ENCODE assay signal across 8 mouse cellular contexts in the genomic region with DNA sequence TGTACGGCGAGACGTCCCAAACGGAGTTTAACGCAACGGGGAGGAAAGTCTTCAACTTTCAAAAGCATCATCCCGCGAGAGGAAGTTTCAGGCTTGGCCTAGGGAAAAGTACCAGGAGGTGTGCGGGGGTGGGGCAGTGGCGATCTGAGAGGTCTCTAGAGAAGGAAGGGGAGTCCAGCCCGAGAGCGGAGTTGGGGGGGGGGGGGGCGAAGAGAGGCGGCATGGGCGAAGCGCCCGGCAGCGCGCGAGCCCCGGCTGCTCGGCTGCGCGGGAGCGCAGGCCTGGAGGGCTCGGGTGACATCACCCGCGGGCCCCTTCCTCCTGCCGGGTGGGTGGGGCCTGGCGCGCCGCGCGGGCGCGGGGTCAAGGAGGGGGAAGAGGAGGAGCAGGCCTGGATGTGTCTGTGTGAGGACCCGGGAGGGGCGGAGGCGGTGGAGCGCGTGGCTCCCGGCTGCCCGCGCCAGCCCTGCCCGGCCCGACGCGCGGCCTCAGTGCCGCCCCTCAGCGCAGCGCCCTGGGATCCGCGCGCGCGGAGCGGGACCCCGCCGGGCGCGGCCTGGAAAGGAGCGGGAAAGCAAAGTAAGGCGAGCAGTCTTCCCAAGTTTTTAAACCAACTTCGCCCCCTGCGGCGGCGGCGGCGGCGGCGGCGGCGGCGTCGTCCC. TPM values are rescaled to one million over a fixed set of nuclear protein-coding genes. Genes with fewer than 3 reads are reported as not detected.
DNase-seq lines count a peak whose midpoint lies in the region; ATAC-seq and TF ChIP-seq lines count a peak whose summit lies in the region.

A gene (plus strand): TSS at position 406 of the 662 bp plus-strand sequence.

- peak within 1 kb of the TSS; percentile 95 for H3K4me3 ChIP-seq in embryonic facial prominence, embryonic 12.5 days
- H3K4me3 ChIP-seq in kidney, adult 2 months (ENCODE audit: insufficient read depth, low read depth, low read length), result peak within 1 kb of the TSS; percentile 61
- peak within 1 kb of the TSS; percentile 62 for H3K4me3 ChIP-seq in liver, embryonic 11.5 days (ENCODE audit: low read depth, low read length)

- no peak for TF ChIP-seq POLR2A in kidney, adult 2 months (IDR thresholded peaks at IDR 0.05; ENCODE audit: low read depth, low read length)

- H3K4me2 ChIP-seq in embryonic facial prominence, embryonic 12.5 days (replicated peaks), result peak within 1 kb of the TSS; percentile 57
- peak within 1 kb of the TSS; percentile 72 for H3K4me2 ChIP-seq in liver, embryonic 11.5 days

- peak; percentile 3 to 7 for DNase-seq in thymus, postnatal 36 days
- no peak for DNase-seq in thymus, postnatal 10 days (ENCODE audit: low spot score in 2 of 2)
- DNase-seq in heart, adult 8-10 months (ENCODE audit: low spot score), result peak; percentile 37
- DNase-seq in kidney, adult 2 months, result peak; percentile 58
- peak; percentile 76 for DNase-seq in liver, embryonic 11.5 days (ENCODE audit: low spot score)
- DNase-seq in neural tube, embryonic 10.5 days (ENCODE audit: extremely low spot score, low spot score), result peak; percentile 92
- peak; percentile 26 for DNase-seq in urinary bladder, postnatal 10 days (ENCODE audit: low spot score)

- peak within 1 kb of the TSS; percentile 100 for H3K27ac ChIP-seq in embryonic facial prominence, embryonic 12.5 days
- no peak within 1 kb of the TSS for H3K27ac ChIP-seq in kidney, adult 2 months (ENCODE audit: insufficient read depth, low read depth, low read length)
- H3K27ac ChIP-seq in liver, embryonic 11.5 days (ENCODE audit: low read depth, low read length), result peak within 1 kb of the TSS; percentile 81

- H3K9ac ChIP-seq in embryonic facial prominence, embryonic 12.5 days, result peak within 1 kb of the TSS; percentile 98
- H3K9ac ChIP-seq in liver, embryonic 11.5 days (ENCODE audit: low read depth, low read length), result peak within 1 kb of the TSS; percentile 67

- H3K36me3 ChIP-seq in embryonic facial prominence, embryonic 12.5 days, result no peaks in the 10 kb centered on the region
- H3K36me3 ChIP-seq in kidney, adult 2 months (ENCODE audit: control insufficient read depth, insufficient read depth, low read length), result no peaks in the 10 kb centered on the region
- no peaks in the 10 kb centered on the region for H3K36me3 ChIP-seq in liver, embryonic 11.5 days (ENCODE audit: control insufficient read depth, insufficient read depth, low read length)

- no peaks in the 10 kb centered on the region for H3K27me3 ChIP-seq in embryonic facial prominence, embryonic 12.5 days
- H3K27me3 ChIP-seq in kidney, adult 2 months (replicated peaks; ENCODE audit: control insufficient read depth, insufficient read depth, low read length), result peaks cover 1% of the 10 kb centered on the region; the same call in 1 of the 2 replicates
- peaks cover 42% of the 10 kb centered on the region for H3K27me3 ChIP-seq in liver, embryonic 11.5 days (replicated peaks; ENCODE audit: control insufficient read depth, insufficient read depth, low read length)

- no peak for TF ChIP-seq CTCF in kidney, adult 2 months (conservative IDR thresholded peaks at IDR 0.05; ENCODE audit: insufficient read depth, insufficient read length, low read depth, low read length)

- H3K4me1 ChIP-seq in embryonic facial prominence, embryonic 12.5 days, result peaks cover 27% of the 10 kb centered on the region
- no peaks in the 10 kb centered on the region for H3K4me1 ChIP-seq in kidney, adult 2 months (ENCODE audit: control insufficient read depth, insufficient read depth, low read length)
- no peaks in the 10 kb centered on the region for H3K4me1 ChIP-seq in liver, embryonic 11.5 days (replicated peaks; ENCODE audit: control insufficient read depth, insufficient read depth, low read length)

- H3K9me3 ChIP-seq in embryonic facial prominence, embryonic 12.5 days, result no peaks in the 10 kb centered on the region
- no peaks in the 10 kb centered on the region for H3K9me3 ChIP-seq in liver, embryonic 11.5 days (ENCODE audit: control insufficient read depth, low read length)

- under 1% methylated on average over 42 of the region's 76 CpGs for WGBS in embryonic facial prominence, embryonic 12.5 days
- WGBS in kidney, adult 2 months, result 1% methylated on average over 73 of the region's 76 CpGs
- under 1% methylated on average over 59 of the region's 76 CpGs for WGBS in liver, embryonic 11.5 days

- peak; percentile 92 for ATAC-seq in embryonic facial prominence, embryonic 12.5 days (ENCODE audit: insufficient number of reproducible peaks, insufficient read depth, low FRiP score, low TSS enrichment)
- peak; percentile 84 for ATAC-seq in liver, embryonic 11.5 days (replicated peaks; ENCODE audit: low FRiP score)

RNA-seq across cellular contexts. Expression of the gene that starts here (rescaled TPM):
- 35.8 TPM in 2 replicates for polyA plus RNA-seq in embryonic facial prominence, embryonic 12.5 days (2016; fragmentation: Nextera tagmentation; extraction: Ambion mirVana)
- total RNA-seq in heart, adult 8-10 months (2022), result 1 to 10 TPM; 1.3 to 2.1 (median 1.8) TPM
- polyA plus RNA-seq in kidney, adult 2 months (2012; rRNA removed), result 0.58 and 0.99 TPM in 2 replicates
- polyA plus RNA-seq in liver, embryonic 11.5 days (2014; fragmentation: Nextera tagmentation; extraction: Ambion mirVana), result 6.4 and 6.7 TPM in 2 replicates

Comparison
In these comparisons a context has a peak if more than half of its experiments do, and no peak if none do; other contexts are left out.
1. DNase-seq: peak in thymus, postnatal 36 days (2 of 2), heart, adult 8-10 months (single experiment), liver, embryonic 11.5 days (single experiment), neural tube, embryonic 10.5 days (single experiment) and urinary bladder, postnatal 10 days (single experiment); none in thymus, postnatal 10 days (0 of 2).
2. Peak in DNase-seq and H3K4me3 ChIP-seq in kidney, adult 2 months; RNA of the gene not detected or under 1 TPM.
3. Peak in every context shown above with its lines, with median percentiles within 50 percentile points of each other: H3K4me3 ChIP-seq.